Mouse (Mus musculus) CH12.LX (cell line): ENCODE measurements around the gene Diras2. TPM values are rescaled to one million over a fixed set of nuclear protein-coding genes. Genes with fewer than 3 reads are reported as not detected.

ENCODE experiments used
- DNase-seq: peaks from one replicate; pipeline ENCODE4 v3.0.0-alpha.2; 2013; ENCODE audit errors: extremely low read depth
- H3K27ac ChIP-seq: 2 replicates; pipeline ENCODE4 v1.5.1; 2012; ENCODE audit warnings: low read depth, mild to moderate bottlenecking, control low read depth, moderate library complexity; ENCODE audit not compliant: insufficient read depth
- H3K27me3 ChIP-seq: replicated peaks from 2 replicates; pipeline ENCODE3; 2012; ENCODE audit warnings: inconsistent platforms
- H3K36me3 ChIP-seq, 2 experiments: replicated peaks in 1 of 2; 2 replicates each; pipeline versions ENCODE3 to v1.6.1; 2012; ENCODE audit warnings: inconsistent platforms in 1 of 2, low read length in 1 of 2, mild to moderate bottlenecking in 1 of 2, mixed read lengths in 1 of 2, moderate library complexity in 1 of 2; ENCODE audit not compliant: control insufficient read depth in 1 of 2, insufficient read depth in 1 of 2
- H3K4me1 ChIP-seq, 2 experiments: 2 replicates each; pipeline ENCODE4 v1.6.1; 2012; ENCODE audit warnings: inconsistent platforms in 1 of 2, moderate library complexity in 1 of 2; ENCODE audit not compliant: insufficient read depth in 2 of 2, control insufficient read depth in 1 of 2
- H3K4me2 ChIP-seq: 2 replicates; pipeline ENCODE4 v1.6.1; 2012; ENCODE audit warnings: low read depth, mild to moderate bottlenecking, control low read depth; ENCODE audit not compliant: poor library complexity, insufficient read depth, severe bottlenecking
- H3K4me3 ChIP-seq, 3 experiments: fragments of 150-350 bp in 1 of 3; sonication (generic) in 1 of 3; replicated peaks in 1 of 3; 2 replicates each; pipeline versions ENCODE3 to v1.5.1; 2011 to 2012; ENCODE audit warnings: low read depth in 2 of 3, low read length in 2 of 3, mild to moderate bottlenecking in 2 of 3, moderate library complexity in 2 of 3, control low read depth in 1 of 3, improper control_type of control experiment in 1 of 3, inconsistent platforms in 1 of 3, mixed read lengths in 1 of 3; ENCODE audit not compliant: poor library complexity in 1 of 3
- H3K79me2 ChIP-seq: replicated peaks from 2 replicates; pipeline ENCODE4 v1.6.1; 2012; ENCODE audit warnings: mild to moderate bottlenecking, moderate library complexity; ENCODE audit not compliant: control insufficient read depth, poor library complexity, insufficient read depth, severe bottlenecking; ENCODE audit errors: extremely low read depth
- H3K9ac ChIP-seq: 2 replicates; pipeline ENCODE4 v1.6.1; 2012; ENCODE audit warnings: low read depth, mild to moderate bottlenecking, control low read depth, moderate library complexity; ENCODE audit not compliant: insufficient read depth
- H3K9me3 ChIP-seq: replicated peaks from 2 replicates; pipeline ENCODE3; 2012; ENCODE audit warnings: low read length, inconsistent platforms, mixed read lengths
- BHLHE40 ChIP-seq: IDR thresholded peaks from 2 replicates; pipeline ENCODE4 v1.6.1; 2011; ENCODE audit warnings: mild to moderate bottlenecking, low read depth, low read length, improper control_type of control experiment
- CTCF ChIP-seq, 2 experiments: IDR thresholded peaks in 1 of 2; conservative IDR thresholded peaks in 1 of 2; 2 replicates each; pipeline ENCODE4 v1.5.1; 2011 to 2012; ENCODE audit warnings: low read depth in 2 of 2, low read length in 2 of 2, improper control_type of control experiment in 1 of 2, inconsistent platforms in 1 of 2, mild to moderate bottlenecking in 1 of 2, moderate library complexity in 1 of 2
- ELF1 ChIP-seq: IDR thresholded peaks from 2 replicates; pipeline ENCODE4 v1.6.1; 2014; ENCODE audit warnings: low read depth, mild to moderate bottlenecking, inconsistent platforms, low read length, improper control_type of control experiment
- EP300 ChIP-seq: IDR thresholded peaks from 2 replicates; pipeline ENCODE4 v1.6.1; 2011; ENCODE audit warnings: low read length, improper control_type of control experiment
- ETS1 ChIP-seq: conservative IDR thresholded peaks from 2 replicates; pipeline ENCODE4 v1.6.1; 2012; ENCODE audit warnings: low read depth, mild to moderate bottlenecking, inconsistent platforms, low read length, improper control_type of control experiment, moderate library complexity
- IRF4 ChIP-seq: IDR thresholded peaks from 2 replicates; pipeline ENCODE4 v1.6.1; 2014; ENCODE audit warnings: low read depth, mild to moderate bottlenecking, inconsistent platforms, low read length, improper control_type of control experiment
- JUND ChIP-seq: conservative IDR thresholded peaks from 2 replicates; pipeline ENCODE4 v1.6.1; 2011; ENCODE audit warnings: low read depth, low read length, improper control_type of control experiment
- KAT2A ChIP-seq: IDR thresholded peaks from 2 replicates; pipeline ENCODE4 v1.6.1; 2012; ENCODE audit warnings: low read length, improper control_type of control experiment, inconsistent platforms; ENCODE audit not compliant: insufficient replicate concordance
- MAFK ChIP-seq: IDR thresholded peaks from 2 replicates; pipeline ENCODE4 v1.6.1; 2011; ENCODE audit warnings: low read length, improper control_type of control experiment; ENCODE audit not compliant: insufficient replicate concordance
- MAX ChIP-seq: IDR thresholded peaks from 2 replicates; pipeline ENCODE4 v1.6.1; 2011; ENCODE audit warnings: low read length, improper control_type of control experiment
- MEF2A ChIP-seq: IDR thresholded peaks from 2 replicates; pipeline ENCODE4 v1.6.1; 2014; ENCODE audit warnings: low read depth, mild to moderate bottlenecking, inconsistent platforms, low read length, improper control_type of control experiment, borderline replicate concordance
- NELFE ChIP-seq: IDR thresholded peaks from 2 replicates; pipeline ENCODE4 v1.6.1; 2011; ENCODE audit warnings: low read depth, low read length, improper control_type of control experiment
- RAD21 ChIP-seq: IDR thresholded peaks from 2 replicates; pipeline ENCODE4 v1.6.1; 2011; ENCODE audit warnings: low read depth, mild to moderate bottlenecking, low read length, improper control_type of control experiment, moderate library complexity
- SIN3A ChIP-seq: IDR thresholded peaks from 2 replicates; pipeline ENCODE4 v1.6.1; 2012; ENCODE audit warnings: low read length, improper control_type of control experiment, inconsistent platforms
- SMC3 ChIP-seq: IDR thresholded peaks from 2 replicates; pipeline ENCODE4 v1.6.1; 2011; ENCODE audit warnings: low read depth, low read length, improper control_type of control experiment
- TCF12 ChIP-seq: IDR thresholded peaks from 2 replicates; pipeline ENCODE4 v1.6.1; 2014; ENCODE audit warnings: low read depth, mild to moderate bottlenecking, inconsistent platforms, low read length, improper control_type of control experiment
- USF1 ChIP-seq: IDR thresholded peaks from 2 replicates; pipeline ENCODE4 v1.6.1; 2014; ENCODE audit warnings: low read depth, mild to moderate bottlenecking, inconsistent platforms, low read length, improper control_type of control experiment
- USF2 ChIP-seq: conservative IDR thresholded peaks from 2 replicates; pipeline ENCODE4 v1.6.1; 2011; ENCODE audit warnings: low read depth, low read length, improper control_type of control experiment
- dilution Hi-C: fragments of 300-500 bp; cut with MboI; formaldehyde crosslinking; loops from 2 replicates; pipeline ENCODE4 v1.14.3; 2020; ENCODE audit warnings: low sequenced_read_pairs; ENCODE audit not compliant: extremely low pct_unique_long_range_greater_than_20kb, extremely low pct_ligation_motif_present
- in situ Hi-C: fragments of 300-500 bp; cut with MboI; formaldehyde crosslinking; loops from 3 replicates; pipeline ENCODE4 v1.14.3; 2019; ENCODE audit warnings: low sequenced_read_pairs, low pct_ligation_motif_present, low pct_unique_long_range_greater_than_20kb, mixed read lengths
- polyA plus RNA-seq: library from polyadenylated mRNA; unstranded; fragments of >175 nt; gene quantifications from 2 replicates; pipeline ENCODE4 v1.2.1, GENCODE M21; 2012; ENCODE audit warnings: low read depth; ENCODE audit not compliant: insufficient read length
- total RNA-seq, 2 experiments: library from RNA; depleted of rRNA; stranded (reverse); fragments of 300-350 nt in 1 of 2; fragments of >200 nt in 1 of 2; gene quantifications; 2 replicates each; pipeline ENCODE4 v1.2.3; 2012 to 2014

The Diras2 gene
- total and polyA plus RNA-seq, 3 experiments, result 2.8 to 8.5 (median 3.9) TPM

GRCm38 (mm10) chr13:52542636-52543035 lies 11.6 kb upstream of the Diras2 start:
- H3K4me3 ChIP-seq, result no peak overlapping the region
- TF ChIP-seq ETS1 (no peak), USF2 (no peak), USF1 (no peak), MAX (no peak), SIN3A (no peak), JUND (no peak), MEF2A (no peak), CTCF (conservative IDR thresholded peaks at IDR 0.05 in 1 of 2, IDR thresholded peaks at IDR 0.05 in 1 of 2; ENCODE audit: low read depth in 2 of 2, low read length in 2 of 2) (no peak)
- H3K79me2 ChIP-seq, result no peaks in the 10 kb centered on the region; the same call in 1 of the 2 replicates
- H3K36me3 ChIP-seq, result no peaks in the 10 kb centered on the region
- H3K27me3 ChIP-seq, result no peaks in the 10 kb centered on the region
- no peak for DNase-seq
- peaks cover 39 to 56% of the 10 kb centered on the region in 2 experiments for H3K4me1 ChIP-seq
- no peaks in the 10 kb centered on the region for H3K9me3 ChIP-seq
- in situ Hi-C loops (no loop called here), dilution Hi-C loops (no loop called here)
- no peak overlapping the region for H3K4me2 ChIP-seq
- H3K9ac ChIP-seq, result peak overlapping the region; percentile 18; the same call in 1 of the 2 replicates
- no peak overlapping the region for H3K27ac ChIP-seq

DNA sequence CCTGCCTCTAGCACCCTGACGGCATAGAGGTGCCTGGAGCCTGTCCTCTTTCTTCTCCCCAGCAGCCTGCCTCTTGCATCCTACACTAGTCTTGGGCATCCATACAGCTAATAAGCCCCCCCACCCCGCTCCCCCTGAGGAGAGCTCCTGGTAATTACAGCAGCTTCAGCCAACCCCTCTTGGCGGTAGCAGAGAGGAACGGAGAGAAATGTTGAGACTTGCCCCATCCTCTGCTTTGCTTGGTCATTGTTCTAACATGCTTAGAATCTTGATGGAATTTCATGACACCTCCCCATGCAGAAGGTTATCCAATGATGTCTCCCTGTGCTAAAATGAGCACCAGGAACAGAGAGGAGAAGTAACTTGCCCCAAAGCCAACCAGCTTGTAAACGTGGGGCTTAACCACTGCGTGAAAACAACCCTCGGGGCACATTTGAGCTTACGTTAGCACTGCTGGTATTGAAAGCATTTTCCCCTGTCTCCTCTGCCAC lies 11.0 kb upstream of the Diras2 start:
- TF ChIP-seq MAFK (0 out of 2 replicates have a peak, but pooled peaks have one; percentile 7), ELF1 (no peak)
- Histone ChIP-seq H3K4me3 (no peak overlapping the region), H3K36me3 (no peaks in the 10 kb centered on the region), H3K27ac (peak overlapping the region; percentile 23; the same call in 1 of the 2 replicates), H3K4me2 (no peak overlapping the region), H3K4me1 (peaks cover 43 to 62% of the 10 kb centered on the region in 2 experiments), H3K27me3 (no peaks in the 10 kb centered on the region), H3K9ac (peak overlapping the region; percentile 18; the same call in 1 of the 2 replicates), H3K9me3 (no peaks in the 10 kb centered on the region), H3K79me2 (peaks cover 5% of the 10 kb centered on the region; the same call in 1 of the 2 replicates)
- dilution Hi-C loops, result no loop called here
- DNase-seq, result no peak
- in situ Hi-C loops, result no loop called here

DNA sequence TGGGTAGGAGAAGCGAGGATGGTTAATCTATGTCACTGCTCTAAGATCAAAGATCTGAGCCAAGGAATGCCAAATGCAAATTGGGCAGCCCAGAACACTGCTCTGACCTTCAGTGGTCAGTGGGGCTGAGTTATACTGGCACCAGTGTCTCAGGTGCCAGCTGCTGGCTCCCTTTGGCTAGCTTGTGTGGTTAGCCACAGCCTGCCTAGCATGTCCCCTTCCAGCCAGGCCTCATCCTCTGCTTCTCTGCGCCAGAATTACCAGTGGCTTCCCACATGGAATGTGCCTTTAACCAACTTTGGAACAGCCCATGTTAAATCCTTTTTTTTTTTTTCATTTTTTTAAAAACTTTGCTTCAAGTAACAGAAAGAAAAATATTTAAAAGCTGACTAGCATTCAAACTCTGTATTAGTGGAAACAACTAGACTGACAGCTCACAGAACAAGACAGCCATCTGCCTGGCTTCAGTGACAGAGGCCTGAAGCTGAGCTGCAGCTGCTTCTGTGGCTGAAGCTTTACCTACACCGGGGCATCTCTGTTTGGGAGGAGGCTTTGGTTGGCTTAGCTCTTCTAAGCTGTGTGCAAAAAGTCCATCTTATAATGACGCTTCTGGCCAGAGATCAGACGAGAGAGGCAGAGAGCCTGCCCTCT lies 10.4 kb upstream of the Diras2 start:
- no peak overlapping the region for H3K4me2 ChIP-seq
- no peaks in the 10 kb centered on the region for H3K36me3 ChIP-seq
- H3K27me3 ChIP-seq, result no peaks in the 10 kb centered on the region
- peaks cover 5% of the 10 kb centered on the region; the same call in 1 of the 2 replicates for H3K79me2 ChIP-seq
- TF ChIP-seq KAT2A (no peak), EP300 (peak; percentile 47), RAD21 (no peak), ETS1 (no peak), SMC3 (no peak), NELFE (no peak), BHLHE40 (peak; percentile 36; the same call in 1 of the 2 replicates), TCF12 (0 out of 2 replicates have a peak, but pooled peaks have one; percentile 37), IRF4 (no peak)
- in situ Hi-C loops (no loop called here), dilution Hi-C loops (no loop called here)
- no peak overlapping the region for H3K27ac ChIP-seq
- H3K4me3 ChIP-seq, result no peak overlapping the region
- H3K4me1 ChIP-seq, result peaks cover 45 to 68% of the 10 kb centered on the region in 2 experiments
- no peaks in the 10 kb centered on the region for H3K9me3 ChIP-seq
- no peak overlapping the region for H3K9ac ChIP-seq
- no peak for DNase-seq
